11 mouse cellular contexts compared by ENCODE assay signal in genomic region chr15:7891547-7892282, GRCm38 (mm10).
DNase-seq lines count a peak whose midpoint lies in the region; ATAC-seq lines count a peak whose summit lies in the region.
"Had no signal": no experiment of that assay in that cellular context is flagged by ENCODE, and none has a peak within 500 bp of the region (broad histone marks: within the 10 kb centered on the region; RNA-seq: fewer than 3 reads in every experiment).

No protein-coding gene starts in this region.

- H3K4me1 ChIP-seq in hindbrain, embryonic 14.5 days (replicated peaks; ENCODE audit: control insufficient read depth, insufficient read depth, low read length) = no peaks in the 10 kb centered on the region
- H3K4me1 ChIP-seq in hindbrain, embryonic 12.5 days = peaks cover 5% of the 10 kb centered on the region

- no peaks in the 10 kb centered on the region for H3K9me3 ChIP-seq in hindbrain, embryonic 14.5 days (ENCODE audit: control insufficient read depth, low read length)
- no peaks in the 10 kb centered on the region for H3K9me3 ChIP-seq in hindbrain, embryonic 12.5 days (replicated peaks)
- H3K9me3 ChIP-seq: forebrain, embryonic 10.5 days; limb, embryonic 13.5 days had no signal

- no peaks in the 10 kb centered on the region for H3K36me3 ChIP-seq in hindbrain, embryonic 14.5 days (replicated peaks; ENCODE audit: control insufficient read depth, insufficient read depth)
- no peaks in the 10 kb centered on the region; the same call in 1 of the 2 replicates for H3K36me3 ChIP-seq in hindbrain, embryonic 12.5 days
- H3K36me3 ChIP-seq: forebrain, embryonic 10.5 days had no signal

- H3K27me3 ChIP-seq in hindbrain, embryonic 14.5 days (ENCODE audit: control insufficient read depth, insufficient read depth, low read length) = no peaks in the 10 kb centered on the region; the same call in 1 of the 2 replicates
- H3K27me3 ChIP-seq in hindbrain, embryonic 12.5 days = no peaks in the 10 kb centered on the region
- H3K27me3 ChIP-seq: limb, embryonic 13.5 days had no signal

- H3K9ac ChIP-seq in hindbrain, embryonic 14.5 days = no peak overlapping the region
- H3K9ac ChIP-seq in hindbrain, embryonic 12.5 days = no peak overlapping the region
- H3K9ac ChIP-seq: limb, embryonic 13.5 days had no signal

- 47% methylated on average over 9 of the region's 9 CpGs for WGBS in hindbrain, embryonic 14.5 days
- WGBS in hindbrain, embryonic 12.5 days = 53% methylated on average over 9 of the region's 9 CpGs

- DNase-seq in adrenal gland, postnatal 10 days = peak; percentile 33
- DNase-seq in adrenal gland, postnatal 4 days (ENCODE audit: low spot score in 2 of 2) = no peak
- no peak for DNase-seq in hindbrain, embryonic 14.5 days (ENCODE audit: low spot score)
- peak; percentile 28 for DNase-seq in urinary bladder, postnatal 14 days (ENCODE audit: low spot score)
- DNase-seq in urinary bladder, postnatal 4 days (ENCODE audit: low spot score in 2 of 2) = no peak
- no peak for DNase-seq in thymus, postnatal 36 days
- DNase-seq: cerebellum, adult 9-10 months had no signal

- no peak overlapping the region for H3K4me2 ChIP-seq in hindbrain, embryonic 14.5 days (replicated peaks)
- no peak overlapping the region for H3K4me2 ChIP-seq in hindbrain, embryonic 12.5 days (replicated peaks)
- H3K4me2 ChIP-seq: limb, embryonic 13.5 days had no signal

- peak; percentile 42; the same call in 1 of the 2 replicates for ATAC-seq in hindbrain, embryonic 14.5 days (ENCODE audit: low FRiP score)
- ATAC-seq in hindbrain, embryonic 12.5 days (ENCODE audit: low FRiP score) = no peak
- ATAC-seq in erythroid progenitor cell, adult 5-6 weeks (replicated peaks; ENCODE audit: low FRiP score, poor library complexity, severe bottlenecking) = no peak

- no peak overlapping the region for H3K4me3 ChIP-seq in hindbrain, embryonic 14.5 days (replicated peaks; ENCODE audit: low read length)
- H3K4me3 ChIP-seq in hindbrain, embryonic 12.5 days = no peak overlapping the region
- H3K4me3 ChIP-seq: forebrain, embryonic 10.5 days; limb, embryonic 13.5 days had no signal

- no peak overlapping the region for H3K27ac ChIP-seq in hindbrain, embryonic 14.5 days
- H3K27ac ChIP-seq in hindbrain, embryonic 12.5 days = no peak overlapping the region
- H3K27ac ChIP-seq: forebrain, embryonic 10.5 days; limb, embryonic 13.5 days had no signal

Comparison
In these comparisons a context has a peak if more than half of its experiments do, and no peak if none do; other contexts are left out.
1. DNase-seq: peak in adrenal gland, postnatal 10 days (single experiment) and urinary bladder, postnatal 14 days (single experiment); none in adrenal gland, postnatal 4 days (0 of 2), hindbrain, embryonic 14.5 days (single experiment), urinary bladder, postnatal 4 days (0 of 2) and thymus, postnatal 36 days (0 of 2).